Mouse (Mus musculus): ENCODE data around the gene Rab6b. TPM values are rescaled to one million over a fixed set of nuclear protein-coding genes. Genes with fewer than 3 reads are reported as not detected.
A peak's percentile ranks its signal among the peaks of the same experiment; 100 is the strongest.

Rab6b gene
- polyA plus RNA-seq, 1 experiment from 2014 or later = 86.2 TPM

GRCm38 (mm10) chr9:103213631-103214030, 102.0 kb downstream of the Rab6b start:
- H3K36me3 ChIP-seq = no peaks in the 10 kb centered on the region
- H3K9ac ChIP-seq = no peak overlapping the region
- no peaks in the 10 kb centered on the region for H3K27me3 ChIP-seq
- peaks cover 9% of the 10 kb centered on the region for H3K4me1 ChIP-seq (replicated peaks)
- no peak for ATAC-seq (ENCODE audit: low read depth)
- H3K4me2 ChIP-seq = no peak overlapping the region
- no peak overlapping the region for H3K4me3 ChIP-seq
- no peak overlapping the region for H3K27ac ChIP-seq (replicated peaks)
- no peaks in the 10 kb centered on the region for H3K9me3 ChIP-seq
- 76% methylated on average over 2 of the region's 2 CpGs for WGBS

GRCm38 (mm10) chr9:103214281-103214680, 102.7 kb downstream of the Rab6b start:
- Histone ChIP-seq H3K4me3 (no peak overlapping the region), H3K4me1 (replicated peaks) (peaks cover 3% of the 10 kb centered on the region), H3K9me3 (no peaks in the 10 kb centered on the region), H3K9ac (no peak overlapping the region), H3K4me2 (no peak overlapping the region), H3K27ac (replicated peaks) (no peak overlapping the region), H3K36me3 (no peaks in the 10 kb centered on the region), H3K27me3 (no peaks in the 10 kb centered on the region)
- WGBS = 75% methylated on average over 6 of the region's 6 CpGs
- no peak for ATAC-seq (ENCODE audit: low read depth)

GRCm38 (mm10) chr9:103224721-103225120, 113.1 kb downstream of the Rab6b start:
- no peaks in the 10 kb centered on the region for H3K36me3 ChIP-seq
- H3K9me3 ChIP-seq = no peaks in the 10 kb centered on the region
- no peak overlapping the region for H3K9ac ChIP-seq
- ATAC-seq (ENCODE audit: low read depth) = no peak
- peaks cover 1% of the 10 kb centered on the region; the same call in 1 of the 2 replicates for H3K4me1 ChIP-seq (replicated peaks)
- no peaks in the 10 kb centered on the region for H3K27me3 ChIP-seq
- no peak overlapping the region for H3K27ac ChIP-seq (replicated peaks)
- H3K4me3 ChIP-seq = no peak overlapping the region
- WGBS = 93% methylated on average over 7 of the region's 7 CpGs
- no peak overlapping the region for H3K4me2 ChIP-seq

- Histone ChIP-seq H3K4me2 (no peak overlapping the region), H3K9me3 (no peaks in the 10 kb centered on the region), H3K27ac (replicated peaks) (no peak overlapping the region), H3K4me3 (no peak overlapping the region), H3K36me3 (no peaks in the 10 kb centered on the region), H3K9ac (no peak overlapping the region), H3K4me1 (replicated peaks) (peaks cover 9% of the 10 kb centered on the region), H3K27me3 (no peaks in the 10 kb centered on the region)
- WGBS = 59% methylated on average over 3 of the region's 3 CpGs
- no peak for ATAC-seq (ENCODE audit: low read depth)
These were observed 113.9 kb downstream of the Rab6b start for GRCm38 (mm10) chr9:103225464-103225863.

- ATAC-seq (ENCODE audit: low read depth) = no peak
- 91% methylated on average over 15 of the region's 15 CpGs for WGBS
- Histone ChIP-seq H3K4me1 (replicated peaks) (peaks cover 15% of the 10 kb centered on the region), H3K9ac (no peak overlapping the region), H3K27ac (replicated peaks) (no peak overlapping the region), H3K9me3 (no peaks in the 10 kb centered on the region), H3K4me2 (no peak overlapping the region), H3K27me3 (no peaks in the 10 kb centered on the region), H3K36me3 (no peaks in the 10 kb centered on the region), H3K4me3 (no peak overlapping the region)
These were observed 115.2 kb downstream of the Rab6b start for GRCm38 (mm10) chr9:103226806-103227205.

GRCm38 (mm10) chr9:103227760-103228159, 116.2 kb downstream of the Rab6b start:
- H3K36me3 ChIP-seq = no peaks in the 10 kb centered on the region
- H3K27me3 ChIP-seq = no peaks in the 10 kb centered on the region
- H3K9me3 ChIP-seq = no peaks in the 10 kb centered on the region
- ATAC-seq (ENCODE audit: low read depth) = no peak
- WGBS = 87% methylated on average over 16 of the region's 16 CpGs
- no peak overlapping the region for H3K9ac ChIP-seq
- no peak overlapping the region for H3K4me3 ChIP-seq
- no peak overlapping the region for H3K4me2 ChIP-seq
- H3K27ac ChIP-seq (replicated peaks) = no peak overlapping the region
- H3K4me1 ChIP-seq (replicated peaks) = peaks cover 15% of the 10 kb centered on the region

- H3K4me3 ChIP-seq = no peak overlapping the region
- WGBS = 80% methylated on average over 13 of the region's 13 CpGs
- no peaks in the 10 kb centered on the region for H3K36me3 ChIP-seq
- no peak overlapping the region for H3K9ac ChIP-seq
- peaks cover 15% of the 10 kb centered on the region for H3K4me1 ChIP-seq (replicated peaks)
- no peak for ATAC-seq (ENCODE audit: low read depth)
- no peak overlapping the region for H3K4me2 ChIP-seq
- H3K27ac ChIP-seq (replicated peaks) = no peak overlapping the region
- H3K9me3 ChIP-seq = no peaks in the 10 kb centered on the region
- H3K27me3 ChIP-seq = no peaks in the 10 kb centered on the region
These were observed 116.9 kb downstream of the Rab6b start for GRCm38 (mm10) chr9:103228370-103229003.

GRCm38 (mm10) chr9:103229037-103229867, 117.7 kb downstream of the Rab6b start:
- 82% methylated on average over 15 of the region's 15 CpGs for WGBS

GRCm38 (mm10) chr9:103230151-103230951, 118.8 kb downstream of the Rab6b start, which contains the start of the genes Gm20425 and Trf:
Gene Gm20425, minus strand, starts transcription at chr9:103230307.
Gene Trf, minus strand, starts transcription at chr9:103230444.
- WGBS = 40% methylated on average over 28 of the region's 29 CpGs
- Histone ChIP-seq H3K9me3 (no peaks in the 10 kb centered on the region), H3K9ac (peak within 1 kb of the TSS; percentile 59), H3K27ac (replicated peaks) (peak within 1 kb of the TSS; percentile 64), H3K27me3 (no peaks in the 10 kb centered on the region), H3K36me3 (no peaks in the 10 kb centered on the region), H3K4me3 (peak within 1 kb of the TSS; percentile 23), H3K4me2 (peak within 1 kb of the TSS; percentile 52), H3K4me1 (replicated peaks) (peaks cover 22% of the 10 kb centered on the region)
- ATAC-seq (ENCODE audit: low read depth) = peak; percentile 80

More at GRCm38 (mm10) chr9:103229037-103229867, 117.7 kb downstream of the Rab6b start:
- H3K4me2 ChIP-seq = peak overlapping the region; percentile 52
- H3K9ac ChIP-seq = no peak overlapping the region
- no peak for ATAC-seq (ENCODE audit: low read depth)
- no peak overlapping the region for H3K27ac ChIP-seq (replicated peaks)
- H3K27me3 ChIP-seq = no peaks in the 10 kb centered on the region
- H3K4me3 ChIP-seq = no peak overlapping the region
- no peaks in the 10 kb centered on the region for H3K9me3 ChIP-seq
- peaks cover 15% of the 10 kb centered on the region for H3K4me1 ChIP-seq (replicated peaks)
- no peaks in the 10 kb centered on the region for H3K36me3 ChIP-seq

GRCm38 (mm10) chr9:103232232-103233005, 120.8 kb downstream of the Rab6b start:
- no peak overlapping the region for H3K27ac ChIP-seq (replicated peaks)
- no peak overlapping the region for H3K4me2 ChIP-seq
- peaks cover 22% of the 10 kb centered on the region for H3K4me1 ChIP-seq (replicated peaks)
- H3K9me3 ChIP-seq = no peaks in the 10 kb centered on the region
- WGBS = 85% methylated on average over 7 of the region's 7 CpGs
- H3K4me3 ChIP-seq = no peak overlapping the region
- no peak for ATAC-seq (ENCODE audit: low read depth)
- H3K36me3 ChIP-seq = no peaks in the 10 kb centered on the region
- H3K9ac ChIP-seq = no peak overlapping the region
- no peaks in the 10 kb centered on the region for H3K27me3 ChIP-seq

GRCm38 (mm10) chr9:103233006-103233395, 121.4 kb downstream of the Rab6b start:
- no peak overlapping the region for H3K4me2 ChIP-seq
- no peaks in the 10 kb centered on the region for H3K9me3 ChIP-seq
- no peak for ATAC-seq (ENCODE audit: low read depth)
- H3K4me3 ChIP-seq = no peak overlapping the region
- peaks cover 22% of the 10 kb centered on the region for H3K4me1 ChIP-seq (replicated peaks)
- no peak overlapping the region for H3K27ac ChIP-seq (replicated peaks)
- no peak overlapping the region for H3K9ac ChIP-seq
- 74% methylated on average over 7 of the region's 7 CpGs for WGBS
- H3K36me3 ChIP-seq = no peaks in the 10 kb centered on the region
- no peaks in the 10 kb centered on the region for H3K27me3 ChIP-seq
